Mouse (Mus musculus) hindbrain, embryonic 12.5 days (tissue): ENCODE data around the gene Ccdc88a. TPM values are rescaled to one million over a fixed set of nuclear protein-coding genes. Genes with fewer than 3 reads are reported as not detected.

Experiments used
- ATAC-seq: fragments of 200-750 bp; cut with Nextera tagmentation; 2 replicates; pipeline ENCODE4 v1.8.0; 2017; ENCODE audit warnings: moderate TSS enrichment; ENCODE audit not compliant: low FRiP score
- H3K27ac ChIP-seq: fragments of 300-500 bp; sonication (generic); 2 replicates; pipeline ENCODE4 v1.5.1; 2016; ENCODE audit warnings: mild to moderate bottlenecking
- H3K27me3 ChIP-seq: fragments of 300-500 bp; sonication (generic); 2 replicates; pipeline ENCODE4 v1.6.1; 2016; ENCODE audit warnings: mild to moderate bottlenecking
- H3K36me3 ChIP-seq: fragments of 300-500 bp; sonication (generic); 2 replicates; pipeline ENCODE4 v1.6.1; 2016; ENCODE audit warnings: mild to moderate bottlenecking
- H3K4me1 ChIP-seq: fragments of 300-500 bp; sonication (generic); 2 replicates; pipeline ENCODE4 v1.6.1; 2016
- H3K4me2 ChIP-seq: fragments of 300-500 bp; sonication (generic); replicated peaks from 2 replicates; pipeline ENCODE4 v1.6.1; 2016; ENCODE audit warnings: mild to moderate bottlenecking
- H3K4me3 ChIP-seq: fragments of 300-500 bp; sonication (generic); 2 replicates; pipeline ENCODE4 v1.5.1; 2016; ENCODE audit warnings: mild to moderate bottlenecking
- H3K9ac ChIP-seq: fragments of 300-500 bp; sonication (generic); 2 replicates; pipeline ENCODE4 v1.6.1; 2016; ENCODE audit warnings: mild to moderate bottlenecking, moderate library complexity
- H3K9me3 ChIP-seq: fragments of 300-500 bp; sonication (generic); replicated peaks from 2 replicates; pipeline ENCODE4 v1.6.1; 2016; ENCODE audit warnings: mild to moderate bottlenecking
- whole genome bisulfite sequencing: fragments of 180-500 bp; shearing (Covaris S2); methylation state at CpG from one replicate; pipeline ENCODE4 v1.1.7; 2016; 5-methylcytosine and 5-hydroxymethylcytosine counted together
- polyA plus RNA-seq: library from polyadenylated mRNA; unstranded; fragments of >200 nt; fragmentation: Nextera tagmentation; extraction: Ambion mirVana; gene quantifications from 2 replicates; pipeline ENCODE4 v1.2.1, GENCODE M21; 2016

The Ccdc88a gene
- polyA plus RNA-seq, 1 experiment from 2014 or later, result 82.6 TPM

GRCm38 (mm10) chr11:29496962-29497361, 123.5 kb downstream of the Ccdc88a start:
- Histone ChIP-seq H3K36me3 (peaks cover 36% of the 10 kb centered on the region), H3K9me3 (no peaks in the 10 kb centered on the region), H3K27me3 (no peaks in the 10 kb centered on the region), H3K4me1 (no peaks in the 10 kb centered on the region), H3K9ac (no peak overlapping the region), H3K4me2 (no peak overlapping the region), H3K4me3 (no peak overlapping the region), H3K27ac (no peak overlapping the region)
- ATAC-seq, result no peak
- 82% methylated on average over 3 of the region's 3 CpGs for WGBS

GRCm38 (mm10) chr11:29503948-29504893, 130.8 kb downstream of the Ccdc88a start:
- Histone ChIP-seq H3K36me3 (peaks cover 40% of the 10 kb centered on the region), H3K4me3 (no peak overlapping the region), H3K27me3 (no peaks in the 10 kb centered on the region), H3K4me2 (no peak overlapping the region), H3K4me1 (no peaks in the 10 kb centered on the region), H3K9me3 (no peaks in the 10 kb centered on the region), H3K9ac (no peak overlapping the region), H3K27ac (no peak overlapping the region)
- WGBS, result 94% methylated on average over 10 of the region's 10 CpGs
- no peak for ATAC-seq

GRCm38 (mm10) chr11:29504899-29505625, 131.6 kb downstream of the Ccdc88a start:
- H3K36me3 ChIP-seq, result peaks cover 35% of the 10 kb centered on the region
- no peak overlapping the region for H3K4me2 ChIP-seq
- H3K27ac ChIP-seq, result no peak overlapping the region
- no peaks in the 10 kb centered on the region for H3K9me3 ChIP-seq
- H3K27me3 ChIP-seq, result no peaks in the 10 kb centered on the region
- ATAC-seq, result no peak
- H3K4me1 ChIP-seq, result no peaks in the 10 kb centered on the region
- 94% methylated on average over 2 of the region's 2 CpGs for WGBS
- no peak overlapping the region for H3K9ac ChIP-seq
- H3K4me3 ChIP-seq, result no peak overlapping the region

GRCm38 (mm10) chr11:29509421-29509820, 136.0 kb downstream of the Ccdc88a start:
- Histone ChIP-seq H3K9ac (no peak overlapping the region), H3K9me3 (no peaks in the 10 kb centered on the region), H3K27me3 (no peaks in the 10 kb centered on the region), H3K4me3 (no peak overlapping the region), H3K4me1 (peaks cover 3% of the 10 kb centered on the region; the same call in 1 of the 2 replicates), H3K4me2 (no peak overlapping the region), H3K27ac (no peak overlapping the region), H3K36me3 (peaks cover 24% of the 10 kb centered on the region)
- WGBS, result 93% methylated on average over 1 of the region's 1 CpGs
- no peak for ATAC-seq

DNA sequence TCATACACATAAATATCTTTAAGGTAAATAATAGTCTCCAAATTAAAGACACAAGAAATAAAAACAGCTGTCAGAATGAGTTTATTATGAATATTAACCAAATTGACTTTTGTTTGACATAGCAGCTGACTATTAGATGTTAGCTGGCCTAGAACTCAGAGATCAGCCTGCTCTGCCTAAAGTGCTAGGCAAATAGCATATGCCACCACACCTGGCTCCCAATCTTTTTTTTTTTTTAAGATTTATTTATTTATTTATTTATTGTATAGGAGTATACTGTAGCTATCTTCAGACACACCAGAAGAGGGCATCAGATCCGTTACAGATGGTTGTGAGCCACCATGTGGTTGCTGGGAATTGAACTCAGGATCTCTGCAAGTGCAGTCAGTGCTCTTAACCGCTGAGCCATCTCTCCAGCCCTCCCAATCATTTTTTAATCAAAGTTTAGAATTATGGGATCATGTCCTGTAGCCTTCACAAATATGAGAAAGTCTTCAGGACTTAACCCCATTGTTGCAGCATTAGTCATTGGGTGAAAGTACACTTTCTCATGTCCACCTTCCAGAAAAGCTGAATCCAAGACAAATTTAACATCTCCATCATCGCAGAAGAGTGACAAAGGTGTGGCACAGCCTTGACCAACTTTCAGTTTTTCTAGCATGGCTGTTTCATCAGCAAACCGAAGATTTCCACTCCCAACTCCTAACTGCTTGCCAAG, 139.5 kb downstream of the Ccdc88a start:
- Histone ChIP-seq H3K9ac (no peak overlapping the region), H3K4me1 (peaks cover 3% of the 10 kb centered on the region; the same call in 1 of the 2 replicates), H3K36me3 (peaks cover 10% of the 10 kb centered on the region), H3K9me3 (no peaks in the 10 kb centered on the region), H3K4me2 (no peak overlapping the region), H3K27me3 (no peaks in the 10 kb centered on the region), H3K4me3 (no peak overlapping the region), H3K27ac (no peak overlapping the region)
- no peak for ATAC-seq
- 93% methylated on average over 4 of the region's 4 CpGs for WGBS

DNA sequence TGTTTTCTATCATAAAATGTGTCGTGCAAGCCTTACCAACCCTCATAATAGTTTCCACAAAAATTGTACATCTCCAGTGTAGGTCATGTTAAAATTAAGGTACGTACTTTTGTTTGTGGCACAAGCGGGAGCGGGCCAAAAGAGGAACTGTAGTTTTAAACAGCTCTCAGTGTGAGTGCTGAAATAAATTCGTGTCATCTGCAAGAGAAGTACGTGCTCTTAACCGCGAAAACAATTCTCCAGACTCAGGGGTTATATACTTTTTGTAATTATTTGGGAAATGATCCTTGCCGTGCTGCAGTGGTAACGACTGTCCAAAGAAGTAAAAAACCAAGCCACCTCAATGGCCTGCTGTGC, 140.8 kb downstream of the Ccdc88a start:
- peak overlapping the region; percentile 76; the same call in 1 of the 2 replicates for H3K27ac ChIP-seq
- ATAC-seq, result peak; percentile 1; the same call in 1 of the 2 replicates
- H3K27me3 ChIP-seq, result no peaks in the 10 kb centered on the region
- H3K36me3 ChIP-seq, result peaks cover 10% of the 10 kb centered on the region
- WGBS, result 29% methylated on average over 10 of the region's 10 CpGs
- H3K9me3 ChIP-seq, result no peaks in the 10 kb centered on the region
- H3K4me1 ChIP-seq, result peaks cover 3% of the 10 kb centered on the region; the same call in 1 of the 2 replicates
- H3K9ac ChIP-seq, result peak overlapping the region; percentile 64
- H3K4me3 ChIP-seq, result peak overlapping the region; percentile 56
- H3K4me2 ChIP-seq, result peak overlapping the region; percentile 68

GRCm38 (mm10) chr11:29514682-29515412, 141.4 kb downstream of the Ccdc88a start, which contains the start of gene Prorsd1:
Prorsd1 (minus strand) TSS chr11:29515033.
- 3% methylated on average over 40 of the region's 40 CpGs for WGBS
- Histone ChIP-seq H3K27ac (peak within 1 kb of the TSS; percentile 76), H3K4me3 (peak within 1 kb of the TSS; percentile 56), H3K4me1 (peaks cover 3% of the 10 kb centered on the region; the same call in 1 of the 2 replicates), H3K4me2 (peak within 1 kb of the TSS; percentile 68), H3K36me3 (peaks cover 10% of the 10 kb centered on the region), H3K9ac (peak within 1 kb of the TSS; percentile 64), H3K27me3 (no peaks in the 10 kb centered on the region), H3K9me3 (no peaks in the 10 kb centered on the region)
- peak; percentile 98 for ATAC-seq

- peaks cover 5% of the 10 kb centered on the region for H3K36me3 ChIP-seq
- H3K27ac ChIP-seq, result peak within 1 kb of the TSS; percentile 82
- H3K9ac ChIP-seq, result peak within 1 kb of the TSS; percentile 77
- H3K4me3 ChIP-seq, result peak within 1 kb of the TSS; percentile 72
- peak; percentile 96 for ATAC-seq
- H3K4me1 ChIP-seq, result peaks cover 11% of the 10 kb centered on the region
- H3K27me3 ChIP-seq, result no peaks in the 10 kb centered on the region
- WGBS, result 2% methylated on average over 47 of the region's 47 CpGs
- H3K4me2 ChIP-seq, result peak within 1 kb of the TSS; percentile 75
- H3K9me3 ChIP-seq, result no peaks in the 10 kb centered on the region
These were observed 152.7 kb downstream of the Ccdc88a start, which contains the start of gene Mtif2 for GRCm38 (mm10) chr11:29525988-29526794. Mtif2 (plus strand) TSS chr11:29526408.

DNA sequence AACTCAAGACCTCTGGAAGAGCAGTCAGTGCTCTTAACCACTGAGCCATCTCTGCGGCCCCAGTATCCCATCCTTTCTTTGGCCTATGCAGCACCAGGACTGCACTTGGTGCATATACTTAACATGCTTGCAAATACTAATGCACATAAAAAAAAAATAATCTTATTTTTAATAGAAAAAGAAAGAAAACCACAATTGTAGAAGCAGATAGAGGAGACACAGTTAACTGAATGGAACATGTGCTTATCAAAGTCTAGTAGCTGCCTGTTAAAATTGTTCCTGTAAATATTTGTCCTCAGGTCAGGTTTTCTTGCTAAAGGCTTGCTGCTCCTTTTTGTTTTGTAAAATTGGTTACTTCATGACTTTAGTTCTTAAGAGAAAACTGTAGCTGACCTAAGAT, 164.7 kb downstream of the Ccdc88a start:
- Histone ChIP-seq H3K27me3 (no peaks in the 10 kb centered on the region), H3K4me3 (no peak overlapping the region), H3K9me3 (no peaks in the 10 kb centered on the region), H3K36me3 (peaks cover 54% of the 10 kb centered on the region), H3K9ac (no peak overlapping the region), H3K4me1 (no peaks in the 10 kb centered on the region), H3K27ac (no peak overlapping the region), H3K4me2 (no peak overlapping the region)
- WGBS, result 91% methylated on average over 1 of the region's 1 CpGs
- ATAC-seq, result no peak

- no peaks in the 10 kb centered on the region for H3K9me3 ChIP-seq
- no peak overlapping the region for H3K27ac ChIP-seq
- H3K4me2 ChIP-seq, result no peak overlapping the region
- H3K9ac ChIP-seq, result no peak overlapping the region
- peaks cover 9% of the 10 kb centered on the region for H3K4me1 ChIP-seq
- no peak overlapping the region for H3K4me3 ChIP-seq
- no peaks in the 10 kb centered on the region for H3K27me3 ChIP-seq
- ATAC-seq, result no peak
- WGBS, result 91% methylated on average over 3 of the region's 3 CpGs
- peaks cover 43% of the 10 kb centered on the region for H3K36me3 ChIP-seq
These were observed 170.9 kb downstream of the Ccdc88a start for GRCm38 (mm10) chr11:29544225-29544945.
